ENCODE assay signal across 19 mouse cellular contexts in genomic region chr9:96514278-96514677, GRCm38 (mm10). TPM values are rescaled to one million over a fixed set of nuclear protein-coding genes. Genes with fewer than 3 reads are reported as not detected.
"Had no signal": no experiment of that assay in that cellular context is flagged by ENCODE, and none has a peak within 500 bp of the region (broad histone marks: within the 10 kb centered on the region; RNA-seq: fewer than 3 reads in every experiment).

No protein-coding gene starts in this region.

- H3K4me2 ChIP-seq: lung, embryonic 14.5 days; midbrain, embryonic 12.5 days; neural tube, embryonic 13.5 days; stomach, embryonic 15.5 days had no signal

- H3K9me3 ChIP-seq: megakaryocyte, embryonic 14.5 days; midbrain, embryonic 12.5 days; neural tube, embryonic 13.5 days; stomach, embryonic 15.5 days had no signal

- H3K27me3 ChIP-seq: midbrain, embryonic 12.5 days; neural tube, embryonic 13.5 days; stomach, embryonic 15.5 days had no signal

- H3K9ac ChIP-seq: lung, embryonic 14.5 days; midbrain, embryonic 12.5 days; neural tube, embryonic 13.5 days; stomach, embryonic 15.5 days had no signal

- DNase-seq: kidney, adult 9 months; kidney, postnatal 10 days; kidney, postnatal 4 days; left cerebral cortex, postnatal 4 days; lung, embryonic 14.5 days; lung, postnatal 10 days; lung, postnatal 4 days; retina, postnatal 1 day; right cerebral cortex, postnatal 4 days; spleen, adult 18-20 months; thymus, postnatal 4 days had no signal

- H3K36me3 ChIP-seq: midbrain, embryonic 12.5 days; neural tube, embryonic 13.5 days; stomach, embryonic 15.5 days had no signal

- H3K4me1 ChIP-seq: midbrain, embryonic 12.5 days; neural tube, embryonic 13.5 days; stomach, embryonic 15.5 days had no signal

- ATAC-seq: inflammation-experienced regulatory T-cells, adult 6 months; intestine, postnatal 0 days; midbrain, embryonic 16.5 days had no signal

- H3K4me3 ChIP-seq: layer of hippocampus, adult 2 months; megakaryocyte, embryonic 14.5 days; midbrain, embryonic 12.5 days; neural tube, embryonic 13.5 days; stomach, embryonic 15.5 days had no signal

- H3K27ac ChIP-seq: layer of hippocampus, adult 2 months; midbrain, embryonic 12.5 days; neural tube, embryonic 13.5 days; stomach, embryonic 15.5 days had no signal

RNA-seq across cellular contexts. Expression of gene Gm28729, which starts 10.8 kb away (rescaled TPM):
- polyA plus RNA-seq: inflammation-experienced regulatory T-cells, adult 6 months; intestine, postnatal 0 days; lung, embryonic 14.5 days; midbrain, embryonic 12.5 days; neural tube, embryonic 13.5 days; stomach, embryonic 15.5 days had no signal
